Mouse (Mus musculus) liver, embryonic 16.5 days (tissue): ENCODE measurements around the gene Gm5148. TPM values are rescaled to one million over a fixed set of nuclear protein-coding genes. Genes with fewer than 3 reads are reported as not detected.

Experiments
- ATAC-seq: fragments of 200-750 bp; cut with Nextera tagmentation; 2 replicates; pipeline ENCODE4 v1.8.0; 2017; ENCODE audit warnings: low read depth, mild to moderate bottlenecking, moderate number of reproducible peaks, moderate library complexity
- H3K27ac ChIP-seq: fragments of 300-500 bp; sonication (generic); 2 replicates; pipeline ENCODE4 v1.5.1; 2014; ENCODE audit warnings: mild to moderate bottlenecking, low read length
- H3K27me3 ChIP-seq: fragments of 300-500 bp; sonication (generic); 2 replicates; pipeline ENCODE4 v1.6.1; 2014; ENCODE audit warnings: low read depth, low read length, mixed read lengths; ENCODE audit not compliant: control insufficient read depth, insufficient read depth
- H3K36me3 ChIP-seq: fragments of 300-500 bp; sonication (generic); 2 replicates; pipeline ENCODE4 v1.6.1; 2014; ENCODE audit warnings: mild to moderate bottlenecking; ENCODE audit not compliant: control insufficient read depth, insufficient read depth
- H3K4me1 ChIP-seq: fragments of 300-500 bp; sonication (generic); 2 replicates; pipeline ENCODE4 v1.6.1; 2014; ENCODE audit warnings: low read depth, low read length, mixed read lengths; ENCODE audit not compliant: control insufficient read depth
- H3K4me2 ChIP-seq: fragments of 300-500 bp; sonication (generic); 2 replicates; pipeline ENCODE4 v1.6.1; 2014; ENCODE audit warnings: low read depth, low read length, mixed read lengths
- H3K4me3 ChIP-seq: fragments of 300-500 bp; sonication (generic); 2 replicates; pipeline ENCODE4 v1.5.1; 2014; ENCODE audit warnings: low read depth, mild to moderate bottlenecking, low read length
- H3K9ac ChIP-seq: fragments of 300-500 bp; sonication (generic); 2 replicates; pipeline ENCODE4 v1.6.1; 2014; ENCODE audit warnings: low read depth, low read length
- H3K9me3 ChIP-seq: fragments of 300-500 bp; sonication (generic); replicated peaks from 2 replicates; pipeline ENCODE4 v1.6.1; 2016; ENCODE audit warnings: low read length; ENCODE audit not compliant: control insufficient read depth
- WGBS: fragments of 180-500 bp; shearing (Covaris S2); extraction: QIAGEN DNeasy Blood & Tissue Kit; methylation state at CpG from one replicate; pipeline ENCODE4 v1.1.7; 2014; ENCODE audit not compliant: insufficient replicate concordance; 5-methylcytosine and 5-hydroxymethylcytosine counted together
- polyA plus RNA-seq: library from polyadenylated mRNA; unstranded; fragments of >200 nt; fragmentation: Nextera tagmentation; extraction: Ambion mirVana; gene quantifications from 2 replicates; pipeline ENCODE4 v1.2.1, GENCODE M21; 2015

The Gm5148 gene
- polyA plus RNA-seq, 1 experiment from 2014 or later = 2.9 TPM

DNA sequence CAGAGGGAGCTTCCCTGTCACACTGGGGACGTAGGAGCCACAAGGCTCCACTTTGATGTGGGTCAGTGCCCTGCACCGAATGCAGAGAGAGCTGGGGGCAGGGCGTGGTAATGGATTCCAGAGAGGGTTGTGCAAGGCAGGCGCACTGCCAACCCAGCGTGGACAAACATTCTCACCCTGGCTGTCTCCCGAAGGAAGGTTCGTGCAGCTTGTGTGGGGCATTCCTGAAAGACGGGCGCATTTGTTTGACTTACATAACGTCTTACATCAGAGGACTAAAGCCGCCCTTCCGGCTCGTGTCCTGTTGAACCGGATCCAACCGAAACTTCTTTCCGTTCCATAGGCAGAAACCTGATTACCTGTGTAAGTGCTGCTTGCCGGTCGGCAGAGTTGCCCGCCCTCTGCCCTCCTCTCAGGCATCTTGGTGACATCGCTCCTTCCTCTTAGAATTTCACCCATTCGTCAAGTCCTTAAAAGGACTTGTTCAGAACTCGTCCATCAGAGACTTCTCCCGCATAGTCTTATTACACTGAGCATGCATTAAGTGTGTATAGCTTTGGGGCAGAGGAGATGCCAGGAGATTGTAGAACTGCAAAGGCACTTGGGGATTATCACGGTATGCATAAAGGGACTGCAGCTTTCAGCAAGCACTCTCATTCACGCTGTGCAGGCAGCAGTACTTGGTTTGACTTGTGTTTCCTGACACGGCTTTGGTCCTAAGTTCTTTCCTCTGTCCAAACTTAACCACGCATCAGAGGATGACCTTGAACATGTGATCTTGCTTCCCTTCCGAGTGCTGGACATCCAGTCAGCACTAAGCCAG is 36.9 kb downstream of the Gm5148 start:
- WGBS = 24% methylated on average over 28 of the region's 28 CpGs
- H3K36me3 ChIP-seq = no peaks in the 10 kb centered on the region
- peaks cover 7% of the 10 kb centered on the region; the same call in 1 of the 2 replicates for H3K27me3 ChIP-seq
- no peaks in the 10 kb centered on the region for H3K9me3 ChIP-seq
- H3K9ac ChIP-seq = no peak overlapping the region
- H3K27ac ChIP-seq = no peak overlapping the region
- H3K4me1 ChIP-seq = no peaks in the 10 kb centered on the region; the same call in 1 of the 2 replicates
- H3K4me3 ChIP-seq = 0 out of 2 replicates have a peak overlapping the region, but pooled peaks have one; percentile 10
- H3K4me2 ChIP-seq = peak overlapping the region; percentile 28
- peak; percentile 75 for ATAC-seq

DNA sequence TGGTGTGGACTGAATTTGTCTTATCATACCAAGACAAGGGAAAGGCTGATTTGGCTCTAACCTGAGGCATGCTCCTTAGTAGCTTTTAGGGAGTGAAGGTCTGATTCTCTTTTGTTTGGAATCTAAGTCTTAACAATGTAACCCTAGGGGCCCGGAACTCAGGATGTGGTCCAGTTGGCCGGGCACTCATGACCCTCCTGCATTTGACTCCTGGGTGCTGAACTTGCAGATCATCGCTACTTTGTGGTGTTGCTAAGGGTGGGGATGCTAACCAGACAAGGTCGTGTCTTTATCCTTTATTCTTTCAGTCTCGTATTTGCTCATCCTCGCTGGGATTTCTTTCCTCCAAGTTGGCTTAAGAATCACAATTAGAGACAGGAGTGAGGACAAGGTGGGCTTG is 37.5 kb downstream of the Gm5148 start:
- no peak overlapping the region for H3K27ac ChIP-seq
- no peak for ATAC-seq
- 25% methylated on average over 6 of the region's 6 CpGs for WGBS

DNA sequence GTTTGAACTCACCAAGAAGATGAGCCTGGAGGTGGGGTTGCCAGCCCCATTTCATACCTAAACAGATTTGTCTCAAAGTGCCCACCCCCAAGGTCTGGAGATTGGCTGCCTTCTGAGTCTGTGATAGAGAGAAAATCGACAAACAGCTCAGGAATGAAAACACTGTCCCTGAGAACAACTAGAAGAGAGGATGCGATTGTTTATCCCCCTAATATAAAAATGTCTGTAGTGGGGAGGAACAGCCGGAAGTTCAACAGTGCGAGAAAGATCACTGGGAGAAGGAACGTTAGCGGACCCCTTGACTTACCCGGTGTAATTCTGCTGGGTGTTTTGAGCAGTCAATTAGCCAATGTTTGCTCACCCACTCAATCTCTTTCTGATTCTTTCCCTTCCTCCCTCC is 38.1 kb downstream of the Gm5148 start:
- no peak overlapping the region for H3K9ac ChIP-seq
- H3K27me3 ChIP-seq = peaks cover 7% of the 10 kb centered on the region; the same call in 1 of the 2 replicates
- H3K4me1 ChIP-seq = no peaks in the 10 kb centered on the region; the same call in 1 of the 2 replicates
- H3K4me3 ChIP-seq = no peak overlapping the region
- no peaks in the 10 kb centered on the region for H3K36me3 ChIP-seq
- no peaks in the 10 kb centered on the region for H3K9me3 ChIP-seq
- 24% methylated on average over 7 of the region's 7 CpGs for WGBS
- no peak overlapping the region for H3K4me2 ChIP-seq
- ATAC-seq = no peak
- H3K27ac ChIP-seq = no peak overlapping the region

More for the DNA sequence above, 37.5 kb downstream of the Gm5148 start:
- Histone ChIP-seq H3K9ac (no peak overlapping the region), H3K4me1 (no peaks in the 10 kb centered on the region; the same call in 1 of the 2 replicates), H3K9me3 (no peaks in the 10 kb centered on the region), H3K27me3 (peaks cover 7% of the 10 kb centered on the region; the same call in 1 of the 2 replicates), H3K4me3 (0 out of 2 replicates have a peak overlapping the region, but pooled peaks have one; percentile 10), H3K36me3 (no peaks in the 10 kb centered on the region), H3K4me2 (peak overlapping the region; percentile 28)

DNA sequence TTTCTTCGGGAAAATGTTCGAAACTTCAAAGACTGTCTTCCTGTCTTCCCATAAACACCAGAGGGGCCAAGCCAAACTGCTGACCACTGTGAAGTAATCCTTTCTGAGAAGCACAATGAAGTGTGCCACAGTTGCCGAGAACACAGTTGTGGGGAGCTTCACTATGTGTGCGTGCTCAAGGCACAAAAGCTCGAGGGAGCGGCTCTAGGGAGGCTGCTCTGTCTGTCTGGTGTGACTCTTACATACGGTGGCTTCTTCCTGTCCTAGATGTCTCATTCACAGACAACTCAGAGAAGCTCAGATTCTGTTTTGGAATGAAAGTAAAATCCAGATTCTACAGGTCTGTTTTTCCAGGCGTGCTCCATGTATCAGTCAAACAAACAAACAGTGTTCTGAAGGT is 48.0 kb downstream of the Gm5148 start:
- Histone ChIP-seq H3K36me3 (no peaks in the 10 kb centered on the region), H3K9ac (no peak overlapping the region), H3K9me3 (no peaks in the 10 kb centered on the region), H3K4me2 (no peak overlapping the region), H3K4me3 (no peak overlapping the region), H3K27ac (no peak overlapping the region), H3K27me3 (peaks cover 11% of the 10 kb centered on the region), H3K4me1 (no peaks in the 10 kb centered on the region; the same call in 1 of the 2 replicates)
- no peak for ATAC-seq
- WGBS = 64% methylated on average over 8 of the region's 8 CpGs

DNA sequence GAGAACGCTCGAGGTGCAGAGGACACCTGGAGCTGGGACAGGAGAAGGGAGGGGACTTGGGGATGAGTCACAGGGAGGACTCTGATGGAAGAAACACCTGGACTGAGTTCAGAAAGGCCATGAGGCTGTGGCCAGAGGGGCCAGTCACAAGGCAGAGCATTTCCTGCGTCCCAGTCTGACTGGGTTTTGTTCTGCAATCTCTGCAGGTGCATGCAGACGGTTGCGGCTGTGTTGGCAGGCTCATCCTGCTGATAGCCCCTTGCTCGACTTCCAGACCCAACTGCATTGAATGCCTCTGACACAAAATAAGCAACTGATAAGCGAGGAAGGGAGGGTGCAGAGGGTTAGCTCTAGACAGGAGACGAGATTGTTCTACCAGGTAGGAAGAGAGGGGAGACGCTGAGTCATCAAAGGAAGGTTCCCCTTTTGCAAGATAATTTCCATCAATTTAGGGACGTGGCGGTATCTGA is 49.2 kb downstream of the Gm5148 start:
- ATAC-seq = no peak
- peaks cover 11% of the 10 kb centered on the region for H3K27me3 ChIP-seq
- no peak overlapping the region for H3K27ac ChIP-seq
- no peak overlapping the region for H3K4me3 ChIP-seq
- H3K9me3 ChIP-seq = no peaks in the 10 kb centered on the region
- no peaks in the 10 kb centered on the region; the same call in 1 of the 2 replicates for H3K4me1 ChIP-seq
- H3K9ac ChIP-seq = no peak overlapping the region
- H3K36me3 ChIP-seq = no peaks in the 10 kb centered on the region
- H3K4me2 ChIP-seq = no peak overlapping the region
- WGBS = 27% methylated on average over 11 of the region's 11 CpGs

DNA sequence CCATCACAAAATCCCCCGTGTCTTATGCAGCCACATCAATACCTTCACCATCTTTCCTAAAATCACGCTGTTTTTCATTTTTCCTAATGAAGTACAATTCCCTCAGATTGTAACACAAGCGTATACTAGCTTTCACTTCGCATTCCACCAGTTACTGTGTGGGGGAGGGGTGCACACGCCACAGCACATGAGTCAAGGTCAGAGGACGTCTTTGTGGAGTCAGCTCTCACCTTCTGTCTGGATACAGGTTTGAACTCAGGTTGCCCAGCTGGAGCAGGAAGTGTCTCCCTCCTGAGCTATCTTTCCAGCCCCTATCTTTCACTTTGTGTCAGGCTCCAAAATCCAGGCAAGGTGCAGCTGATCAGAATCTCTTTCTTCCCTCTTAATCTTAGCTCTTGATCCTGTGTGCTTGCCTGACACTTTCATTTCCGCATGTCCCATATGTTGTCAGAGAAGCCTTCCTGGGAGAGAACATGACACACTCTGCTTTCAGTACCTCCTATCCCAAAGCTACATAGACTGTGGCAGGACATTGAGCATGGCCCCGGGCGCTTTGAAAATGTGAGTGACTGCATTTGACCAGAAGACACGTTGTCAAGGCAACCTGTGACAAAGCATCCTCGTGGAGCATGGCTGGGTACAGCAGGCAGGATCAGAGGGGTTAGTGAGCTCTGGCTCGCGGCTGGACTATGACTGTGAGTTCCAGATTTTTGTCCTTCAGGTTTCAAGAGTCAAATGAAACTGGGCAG is 50.6 kb downstream of the Gm5148 start:
- Histone ChIP-seq H3K27ac (no peak overlapping the region), H3K4me3 (no peak overlapping the region), H3K9me3 (no peaks in the 10 kb centered on the region), H3K36me3 (no peaks in the 10 kb centered on the region), H3K4me1 (no peaks in the 10 kb centered on the region; the same call in 1 of the 2 replicates), H3K27me3 (peaks cover 11% of the 10 kb centered on the region), H3K9ac (no peak overlapping the region), H3K4me2 (no peak overlapping the region)
- 57% methylated on average over 13 of the region's 13 CpGs for WGBS
- no peak for ATAC-seq

DNA sequence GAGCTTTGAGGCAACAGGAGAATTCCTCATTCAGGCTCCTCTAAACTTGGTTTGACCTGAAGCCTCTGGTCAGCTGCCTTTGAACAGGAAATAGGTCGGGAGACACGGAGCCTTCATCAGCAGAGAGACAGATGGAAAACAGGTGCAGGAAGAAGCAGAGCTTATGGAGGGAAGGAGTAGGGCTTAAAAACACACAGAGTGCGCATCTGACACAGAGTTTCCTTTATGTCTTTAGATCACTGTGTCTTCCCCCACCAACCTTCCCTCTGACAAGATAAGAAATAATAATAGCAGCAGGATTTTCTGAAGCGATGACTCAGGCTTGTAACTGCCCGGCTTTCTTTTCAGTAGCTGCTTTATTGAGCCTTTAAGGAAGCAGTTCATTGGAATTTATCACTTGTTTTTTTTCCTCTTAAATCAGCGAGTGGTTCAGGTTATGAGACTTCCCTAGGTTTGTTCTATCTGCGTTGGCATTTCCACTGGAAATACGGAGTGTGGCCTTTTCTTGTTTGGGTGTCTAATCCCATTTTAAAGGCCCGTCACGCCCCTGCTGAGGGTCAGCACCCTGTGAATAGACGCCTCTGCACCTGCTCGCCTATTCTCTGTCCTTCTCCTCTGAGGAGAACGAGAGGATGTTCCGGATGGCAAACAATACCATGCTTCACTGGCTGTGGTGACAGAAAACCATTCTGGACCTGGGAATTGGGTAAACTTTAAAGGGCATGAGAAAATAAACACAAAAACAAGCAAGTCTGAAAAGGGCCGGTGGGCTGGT is 51.8 kb downstream of the Gm5148 start:
- no peak for ATAC-seq
- Histone ChIP-seq H3K4me1 (no peaks in the 10 kb centered on the region; the same call in 1 of the 2 replicates), H3K27me3 (peaks cover 11% of the 10 kb centered on the region), H3K9me3 (no peaks in the 10 kb centered on the region), H3K27ac (no peak overlapping the region), H3K9ac (no peak overlapping the region), H3K4me3 (no peak overlapping the region), H3K4me2 (no peak overlapping the region), H3K36me3 (no peaks in the 10 kb centered on the region)
- WGBS = 38% methylated on average over 15 of the region's 15 CpGs

DNA sequence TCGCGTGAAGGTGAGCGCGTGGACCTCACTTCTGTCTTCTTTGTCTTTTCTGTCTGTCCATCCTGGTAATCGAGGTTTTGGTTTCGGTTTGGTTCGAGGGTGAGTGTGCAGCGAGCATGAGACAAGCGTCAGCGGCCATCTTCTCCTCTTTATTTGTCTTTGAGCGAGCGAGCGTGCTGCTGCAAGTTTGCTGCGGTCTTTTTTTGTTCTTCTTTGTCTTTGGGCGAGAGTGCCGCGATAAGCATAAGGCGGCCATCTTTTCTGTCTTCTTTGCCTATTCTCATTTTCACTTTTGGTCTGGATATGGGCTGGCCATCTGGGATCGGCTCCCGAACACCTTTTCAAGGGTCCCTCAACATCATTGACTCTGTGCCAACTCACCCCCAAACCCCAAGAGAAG is 55.2 kb downstream of the Gm5148 start:
- no peak overlapping the region for H3K4me3 ChIP-seq
- peaks cover 6% of the 10 kb centered on the region; the same call in 1 of the 2 replicates for H3K27me3 ChIP-seq
- H3K4me2 ChIP-seq = no peak overlapping the region
- WGBS = 85% methylated on average over 20 of the region's 20 CpGs
- H3K9ac ChIP-seq = no peak overlapping the region
- ATAC-seq = no peak
- H3K36me3 ChIP-seq = no peaks in the 10 kb centered on the region
- no peak overlapping the region for H3K27ac ChIP-seq
- H3K9me3 ChIP-seq = no peaks in the 10 kb centered on the region
- peaks cover 4% of the 10 kb centered on the region for H3K4me1 ChIP-seq
